Mouse (Mus musculus): ENCODE measurements at regions not wholly inside any gene's neighbourhood (a gene's known extent, or its start where the extent isn't known, plus 50 kb on each side); places are given as distances from the start of the nearest gene placed in this dataset.

DNA sequence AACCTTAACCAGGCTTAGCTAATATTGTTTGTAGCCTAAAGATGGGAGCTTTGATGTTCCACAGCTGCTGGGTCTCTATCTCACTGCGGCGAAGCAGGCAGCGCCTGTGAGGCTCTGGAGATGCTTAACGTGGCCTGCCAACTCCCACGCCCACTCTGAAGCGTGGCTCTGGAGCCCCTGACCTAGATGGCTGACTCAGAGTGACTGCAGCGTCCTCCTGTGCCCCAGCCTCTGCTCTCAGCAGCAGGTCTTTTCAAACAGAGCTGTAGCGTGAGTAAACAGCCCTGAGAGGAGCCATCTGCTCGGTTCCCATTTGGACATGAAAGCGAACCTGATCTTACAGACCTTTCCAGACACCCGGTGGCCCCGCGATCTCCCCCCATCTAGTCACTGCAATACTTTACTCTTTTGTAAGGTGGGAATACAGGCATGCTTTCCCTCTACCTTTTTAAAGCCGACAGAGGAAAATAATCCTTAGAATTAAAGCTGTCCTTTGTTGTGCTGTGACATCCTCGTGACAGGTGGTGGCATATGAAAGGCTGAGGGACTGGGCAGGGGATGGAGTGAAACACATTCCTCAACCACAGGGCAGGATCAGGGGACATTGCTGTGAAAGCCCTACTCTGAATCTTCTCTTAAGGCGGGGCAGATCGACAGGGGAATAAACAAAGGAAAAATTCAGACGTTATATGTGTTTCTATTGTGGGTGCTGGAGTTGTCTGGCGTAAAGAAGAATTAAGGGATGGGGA is 1723.0 kb upstream of the Gm7489 start:
- no peaks in the 10 kb centered on the region for H3K36me3 ChIP-seq (ENCODE audit: control insufficient read depth, insufficient read depth)
- no peaks in the 10 kb centered on the region for H3K79me2 ChIP-seq (ENCODE audit: control insufficient read depth, insufficient read depth)
- H3ac ChIP-seq (ENCODE audit: control insufficient read depth, insufficient read length) = no peak overlapping the region
- no peak overlapping the region for H3K4me3 ChIP-seq
- H3K4me2 ChIP-seq (ENCODE audit: low read depth) = peak overlapping the region; percentile 14
- no peaks in the 10 kb centered on the region for H3K27me3 ChIP-seq (ENCODE audit: control insufficient read depth, insufficient read depth, insufficient read length)
- TF ChIP-seq MYOG (IDR thresholded peaks at IDR 0.05; ENCODE audit: control insufficient read depth in 1 of 3, insufficient read depth in 1 of 3, insufficient read length in 2 of 3, low read depth in 2 of 3) (no peak), MYOD1 (IDR thresholded peaks at IDR 0.05; ENCODE audit: control insufficient read depth in 1 of 3, insufficient read length in 2 of 3, low read depth in 2 of 3) (peak in 1 of 3 experiments; percentile 21)

DNA sequence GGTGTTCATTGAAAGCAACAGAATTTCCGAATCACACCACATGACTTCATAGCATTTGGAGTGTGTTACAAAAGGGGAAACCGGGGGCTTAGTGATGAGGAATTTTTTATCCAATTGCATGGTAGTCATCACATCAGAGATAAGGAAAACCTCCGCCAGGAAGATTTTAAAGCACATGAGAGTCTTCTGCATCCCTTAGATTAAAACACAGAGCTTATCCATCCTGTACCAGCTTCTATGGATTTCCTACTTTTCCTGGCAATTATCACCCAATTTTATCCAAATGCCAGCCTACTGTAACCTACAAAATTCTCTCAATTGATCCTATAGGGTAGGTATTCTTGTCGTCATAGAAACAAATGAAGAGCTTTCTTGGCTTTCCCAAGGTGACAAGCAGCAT is 1718.6 kb upstream of the Gm7489 start:
- no peak overlapping the region for H3K4me3 ChIP-seq
- H3K27me3 ChIP-seq (ENCODE audit: control insufficient read depth, insufficient read depth, insufficient read length) = no peaks in the 10 kb centered on the region
- TF ChIP-seq E2F4 (IDR thresholded peaks at IDR 0.05; ENCODE audit: insufficient read depth) (no peak), TCF3 (IDR thresholded peaks at IDR 0.05; ENCODE audit: insufficient read length, low read depth) (no peak), SRF (IDR thresholded peaks at IDR 0.05; ENCODE audit: control insufficient read depth, insufficient read length, low read depth) (no peak), POLR2A (IDR thresholded peaks at IDR 0.05; ENCODE audit: insufficient read length, low read depth) (no peak), TCF12 (IDR thresholded peaks at IDR 0.05; ENCODE audit: insufficient read depth, poor library complexity, severe bottlenecking) (no peak), MYOG (IDR thresholded peaks at IDR 0.05; ENCODE audit: control insufficient read depth in 1 of 3, insufficient read depth in 1 of 3, insufficient read length in 2 of 3, low read depth in 2 of 3) (no peak), MAX (IDR thresholded peaks at IDR 0.05; ENCODE audit: low read depth) (no peak), REST (IDR thresholded peaks at IDR 0.05; ENCODE audit: insufficient read depth, insufficient read length) (no peak), CEBPB (IDR thresholded peaks at IDR 0.05; ENCODE audit: insufficient read depth, poor library complexity, severe bottlenecking) (no peak)
- H3ac ChIP-seq (ENCODE audit: control insufficient read depth, insufficient read length) = no peak overlapping the region
- no peaks in the 10 kb centered on the region for H3K79me2 ChIP-seq (ENCODE audit: control insufficient read depth, insufficient read depth)
- H3K36me3 ChIP-seq (ENCODE audit: control insufficient read depth, insufficient read depth) = no peaks in the 10 kb centered on the region
- H3K4me2 ChIP-seq (ENCODE audit: low read depth) = no peak overlapping the region

DNA sequence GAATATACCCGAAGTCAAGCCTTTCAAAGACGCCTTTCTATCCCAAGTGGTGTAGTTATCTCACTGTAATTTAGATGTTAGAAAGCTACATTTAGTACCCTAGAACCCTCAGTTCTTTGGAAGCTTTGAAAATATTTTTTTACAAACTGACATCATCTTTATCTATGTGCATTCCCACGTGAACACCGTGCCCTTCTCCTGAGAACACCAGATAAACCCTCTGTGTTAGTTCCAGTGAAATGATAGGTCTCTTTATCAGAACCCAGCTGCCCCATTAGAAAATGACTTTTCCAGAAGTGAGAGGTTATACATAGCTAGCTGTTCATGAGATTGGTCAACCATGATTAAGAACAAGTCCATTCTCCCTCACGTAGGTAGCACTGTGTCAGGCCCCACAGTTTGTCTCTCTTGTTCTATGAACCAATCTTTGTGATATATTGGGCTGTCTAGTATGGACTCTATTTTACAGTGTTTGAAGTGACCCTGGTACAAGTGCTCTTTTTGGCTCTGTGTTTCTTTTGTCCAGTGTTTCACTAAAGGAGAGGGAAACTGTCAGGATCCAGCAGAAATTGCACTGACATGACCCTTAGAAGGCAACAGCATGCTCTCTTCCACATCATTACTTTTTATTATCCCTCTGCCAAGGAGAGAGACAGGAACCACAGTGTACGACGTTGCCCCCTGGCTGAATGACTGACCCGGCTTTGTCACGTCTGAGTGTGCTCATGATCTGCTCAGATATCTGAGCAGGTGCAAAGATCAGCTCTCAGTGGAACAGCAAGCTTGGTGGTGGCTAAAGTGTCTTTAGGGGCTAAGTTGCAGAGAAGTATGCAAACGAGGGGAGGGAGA is 1717.9 kb upstream of the Gm7489 start:
- Histone ChIP-seq H3K27me3 (ENCODE audit: control insufficient read depth, insufficient read depth, insufficient read length) (no peaks in the 10 kb centered on the region), H3K79me2 (ENCODE audit: control insufficient read depth, insufficient read depth) (no peaks in the 10 kb centered on the region), H3K4me3 (no peak overlapping the region), H3K36me3 (ENCODE audit: control insufficient read depth, insufficient read depth) (no peaks in the 10 kb centered on the region), H3K4me2 (ENCODE audit: low read depth) (no peak overlapping the region), H3ac (ENCODE audit: control insufficient read depth, insufficient read length) (no peak overlapping the region)
- TF ChIP-seq MYOD1 (IDR thresholded peaks at IDR 0.05; ENCODE audit: control insufficient read depth in 1 of 3, insufficient read length in 2 of 3, low read depth in 2 of 3) (no peak), POLR2A (IDR thresholded peaks at IDR 0.05; ENCODE audit: insufficient read length, low read depth) (no peak), REST (IDR thresholded peaks at IDR 0.05; ENCODE audit: insufficient read depth, insufficient read length) (no peak), MYOG (IDR thresholded peaks at IDR 0.05; ENCODE audit: control insufficient read depth in 1 of 3, insufficient read depth in 1 of 3, insufficient read length in 2 of 3, low read depth in 2 of 3) (no peak), SRF (IDR thresholded peaks at IDR 0.05; ENCODE audit: control insufficient read depth, insufficient read length, low read depth) (no peak), TCF12 (IDR thresholded peaks at IDR 0.05; ENCODE audit: insufficient read depth, poor library complexity, severe bottlenecking) (no peak), CEBPB (IDR thresholded peaks at IDR 0.05; ENCODE audit: insufficient read depth, poor library complexity, severe bottlenecking) (no peak), USF1 (IDR thresholded peaks at IDR 0.05; ENCODE audit: low read depth) (no peak), TCF3 (IDR thresholded peaks at IDR 0.05; ENCODE audit: insufficient read length, low read depth) (no peak), MAX (IDR thresholded peaks at IDR 0.05; ENCODE audit: low read depth) (no peak), POLR2AphosphoS2 (IDR thresholded peaks at IDR 0.05; ENCODE audit: insufficient read length, low read depth) (no peak), E2F4 (IDR thresholded peaks at IDR 0.05; ENCODE audit: insufficient read depth) (no peak)

DNA sequence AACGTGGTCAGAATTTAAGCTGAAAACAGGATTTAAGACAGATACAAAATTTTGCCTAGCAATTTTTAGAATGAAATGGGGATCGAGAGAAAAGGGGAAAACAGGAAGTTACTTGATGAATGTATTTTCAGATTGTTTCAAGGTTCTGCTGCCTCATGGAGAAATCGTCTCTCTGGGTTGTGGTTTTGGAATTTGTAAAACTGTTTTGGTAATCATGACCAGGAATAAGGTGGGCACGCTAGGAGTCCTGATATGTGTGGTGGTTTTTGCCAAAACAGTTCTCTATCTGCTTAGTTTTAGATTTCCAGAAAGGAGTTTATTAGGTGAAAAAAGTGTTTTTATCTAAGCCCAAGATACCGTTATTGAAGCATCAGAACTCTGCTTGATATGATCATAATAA is 1716.9 kb upstream of the Gm7489 start:
- Histone ChIP-seq H3K4me3 (no peak overlapping the region), H3K27me3 (ENCODE audit: control insufficient read depth, insufficient read depth, insufficient read length) (no peaks in the 10 kb centered on the region), H3K79me2 (ENCODE audit: control insufficient read depth, insufficient read depth) (no peaks in the 10 kb centered on the region), H3K36me3 (ENCODE audit: control insufficient read depth, insufficient read depth) (no peaks in the 10 kb centered on the region), H3K4me2 (ENCODE audit: low read depth) (no peak overlapping the region), H3ac (ENCODE audit: control insufficient read depth, insufficient read length) (no peak overlapping the region)
- no peak for TF ChIP-seq SRF (IDR thresholded peaks at IDR 0.05; ENCODE audit: control insufficient read depth, insufficient read length, low read depth)
- no peak for TF ChIP-seq REST (IDR thresholded peaks at IDR 0.05; ENCODE audit: insufficient read depth, insufficient read length)
- TF ChIP-seq MYOG (IDR thresholded peaks at IDR 0.05; ENCODE audit: control insufficient read depth in 1 of 3, insufficient read depth in 1 of 3, insufficient read length in 2 of 3, low read depth in 2 of 3) = no peak
- no peak for TF ChIP-seq MAX (IDR thresholded peaks at IDR 0.05; ENCODE audit: low read depth)
- TF ChIP-seq CEBPB (IDR thresholded peaks at IDR 0.05; ENCODE audit: insufficient read depth, poor library complexity, severe bottlenecking) = no peak
- TF ChIP-seq USF1 (IDR thresholded peaks at IDR 0.05; ENCODE audit: low read depth) = no peak
- TF ChIP-seq POLR2AphosphoS2 (IDR thresholded peaks at IDR 0.05; ENCODE audit: insufficient read length, low read depth) = no peak
- no peak for TF ChIP-seq TCF12 (IDR thresholded peaks at IDR 0.05; ENCODE audit: insufficient read depth, poor library complexity, severe bottlenecking)
- TF ChIP-seq TCF3 (IDR thresholded peaks at IDR 0.05; ENCODE audit: insufficient read length, low read depth) = no peak
- no peak for TF ChIP-seq E2F4 (IDR thresholded peaks at IDR 0.05; ENCODE audit: insufficient read depth)
- no peak for TF ChIP-seq POLR2A (IDR thresholded peaks at IDR 0.05; ENCODE audit: insufficient read length, low read depth)
- no peak for TF ChIP-seq MYOD1 (IDR thresholded peaks at IDR 0.05; ENCODE audit: control insufficient read depth in 1 of 3, insufficient read length in 2 of 3, low read depth in 2 of 3)

Measured in myocyte (in vitro differentiated cells).